Mouse (Mus musculus): ENCODE measurements around the gene Dclre1c. TPM values are rescaled to one million over a fixed set of nuclear protein-coding genes. Genes with fewer than 3 reads are reported as not detected.

Dclre1c gene
- 10 to 100 TPM; 34.9 to 38.9 TPM for total RNA-seq (2023)

DNA sequence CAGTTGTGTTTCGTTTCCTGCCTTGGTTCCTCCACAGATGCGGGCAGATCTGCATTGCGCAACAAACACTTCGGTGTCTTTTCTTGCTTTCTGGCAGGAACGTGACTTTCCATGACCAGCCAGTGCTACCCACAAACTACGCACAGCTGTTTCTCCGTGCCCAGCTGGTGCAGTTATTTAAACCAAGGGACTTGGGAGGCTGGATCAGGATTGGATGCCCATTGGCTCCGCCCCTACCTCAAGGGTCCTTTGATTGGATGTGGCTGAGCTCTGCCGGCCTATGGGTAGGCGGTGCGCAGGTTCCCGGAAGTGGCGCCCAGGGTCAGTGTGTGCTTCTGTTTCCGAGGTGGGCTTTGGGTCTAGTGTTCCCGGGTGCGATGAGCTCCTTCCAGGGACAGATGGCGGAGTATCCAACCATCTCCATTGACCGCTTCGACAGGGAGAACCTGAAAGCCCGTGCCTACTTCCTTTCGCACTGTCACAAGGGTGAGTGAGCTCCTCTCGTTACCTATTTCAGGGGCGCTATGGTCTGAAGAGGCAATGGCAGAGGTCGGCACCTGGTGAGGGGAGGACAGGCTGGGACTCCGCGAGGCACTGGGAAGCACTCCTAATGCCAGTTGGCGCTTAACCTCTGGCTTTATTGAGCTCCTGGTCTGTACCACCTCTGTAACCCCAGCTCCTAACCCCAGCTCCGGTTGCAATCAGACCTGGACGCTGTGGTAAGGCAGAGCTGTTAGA lies at the start of gene Dclre1c:
Dclre1c (plus strand) TSS at position 291 of the 738 bp plus-strand sequence.

DNA sequence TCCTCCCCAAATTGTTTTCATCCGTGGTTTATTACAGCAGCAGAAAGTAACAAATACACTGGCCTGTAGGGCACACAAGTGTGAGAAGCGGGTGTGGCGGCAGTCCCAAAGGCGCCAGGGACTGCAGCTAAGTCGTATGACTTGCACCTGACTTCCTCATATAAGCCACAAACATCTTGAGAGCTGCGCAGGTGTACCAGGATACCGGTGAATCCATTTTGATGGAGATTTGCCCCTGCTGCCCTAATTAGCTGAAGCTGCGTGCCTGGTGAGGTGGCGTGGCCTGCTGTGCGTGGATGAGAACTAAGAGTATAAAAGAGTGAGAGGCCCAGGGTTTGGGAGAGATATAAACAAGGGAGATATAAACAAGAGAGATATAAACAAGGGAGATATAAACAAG lies 26.8 kb upstream of the Dclre1c start, which contains the start of gene Olah:
Olah (minus strand) TSS at position 101 of the 400 bp plus-strand sequence.

DNA sequence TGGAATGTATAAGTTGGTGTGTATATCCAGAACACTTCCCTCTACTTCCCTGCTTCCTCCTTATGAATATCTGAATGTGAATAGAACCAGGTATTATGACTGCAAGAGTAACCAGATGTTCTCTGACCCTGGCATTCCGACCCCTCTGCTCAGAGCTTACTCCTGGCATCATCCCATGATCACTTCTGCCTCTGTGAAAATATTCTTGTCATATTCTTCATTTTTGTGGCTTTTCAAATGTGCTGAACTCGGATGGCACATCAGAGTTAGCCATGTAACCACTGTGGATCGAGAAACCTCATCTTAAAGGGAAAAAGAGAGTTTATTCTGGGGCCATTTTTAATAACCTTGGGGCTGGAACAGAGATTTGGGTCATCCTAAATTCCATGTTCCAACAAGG lies 1.4 kb upstream of the Dclre1c start, which contains the start of gene Meig1:
Meig1 (minus strand) TSS at position 101 of the 400 bp plus-strand sequence.

DNA sequence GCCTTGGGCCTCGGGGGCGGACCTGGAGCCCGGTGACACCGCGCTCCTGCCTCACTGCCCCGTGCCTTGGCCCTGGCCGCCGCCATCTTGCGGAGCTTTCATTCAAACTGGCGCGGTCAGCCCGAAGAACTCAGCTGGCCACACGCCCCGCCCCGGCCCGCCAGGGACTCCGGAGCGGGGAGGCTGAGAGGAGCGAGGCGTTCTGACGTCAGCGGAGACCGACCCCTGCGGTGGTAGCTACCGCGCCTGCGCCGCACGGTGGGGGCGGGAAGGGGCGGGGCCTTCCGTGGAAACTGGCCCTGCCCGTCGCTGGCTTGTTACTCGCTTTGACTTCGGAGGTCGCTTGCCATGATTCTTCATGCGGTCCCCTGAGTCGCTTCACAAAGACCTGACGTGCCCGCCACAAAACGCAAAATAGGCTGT lies 50.9 kb downstream of the Dclre1c start, which contains the start of gene Suv39h2:
Suv39h2 (minus strand) TSS at position 171 of the 423 bp plus-strand sequence.

DNA sequence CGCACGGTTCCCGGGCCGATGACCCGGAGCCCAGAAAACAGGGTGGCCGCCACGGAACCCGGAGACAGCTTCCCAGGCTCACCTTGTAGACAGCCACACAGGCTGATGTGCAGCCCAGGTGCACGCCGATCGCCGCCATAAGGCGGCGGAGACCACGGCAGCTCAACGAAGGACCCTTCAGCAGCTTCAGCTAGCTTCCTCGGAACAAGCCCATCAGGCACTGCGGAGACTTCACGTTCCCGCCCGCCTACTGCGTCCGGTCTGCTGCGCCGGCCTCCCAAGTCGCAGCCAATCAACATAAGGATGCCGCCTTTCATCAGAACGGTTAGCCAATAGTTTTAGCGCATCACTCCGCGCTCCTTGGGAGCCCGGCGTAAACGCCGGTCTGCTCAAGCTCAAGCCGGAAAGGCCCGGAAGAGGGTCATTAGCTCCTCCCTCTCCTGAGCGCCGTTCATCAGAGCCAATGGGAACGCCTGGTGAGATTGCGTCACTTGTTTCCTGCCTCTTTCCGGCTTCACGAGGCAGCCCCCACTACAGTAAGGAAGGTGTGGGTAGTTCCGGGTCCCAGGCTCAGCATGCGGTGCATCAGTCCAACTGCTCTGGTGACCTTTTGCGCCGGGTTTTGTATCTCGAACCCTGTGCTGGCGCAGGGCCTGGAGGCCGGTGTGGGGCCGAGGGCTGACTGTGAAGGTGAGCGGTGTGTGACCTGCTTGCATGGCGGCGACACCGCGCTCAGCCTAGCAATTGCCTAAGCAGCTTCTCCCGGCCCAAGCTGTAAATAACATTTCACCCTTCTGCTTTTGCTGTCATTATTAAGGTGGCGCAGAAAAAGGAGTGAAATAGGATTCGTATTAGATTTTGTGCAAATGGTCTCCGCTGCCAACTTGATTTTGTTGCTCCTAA lies 88.9 kb downstream of the Dclre1c start, which contains the start of the genes Gm45902, Hspa14 and Cdnf:
Gm45902 (minus strand) TSS at position 239 of the 903 bp plus-strand sequence.
Hspa14 (minus strand) TSS at position 263 of the 903 bp plus-strand sequence.
Cdnf (plus strand) TSS at position 479 of the 903 bp plus-strand sequence.

Other genes starting within 250 kb of the Dclre1c start
- gene Nmt2, start 139.9 kb upstream of the Dclre1c start, total RNA-seq (2023): 1 to 10 TPM; 6.9 to 7.8 TPM
- 1 to 10 TPM; 1.1 to 1.9 TPM for gene Rpp38, start 91.5 kb upstream of the Dclre1c start, total RNA-seq (2023)
- gene Acbd7, start 88.0 kb upstream of the Dclre1c start, total RNA-seq (2023): not detected
- gene Olah, start 26.9 kb upstream of the Dclre1c start, total RNA-seq (2023): not detected
- gene Meig1, start 1.5 kb upstream of the Dclre1c start, total RNA-seq (2023): 1 to 10 TPM in 1 of 2 experiments, under 1 TPM in 1; 0.70 to 1.3 TPM
- 1 to 10 TPM; 2.2 to 2.6 TPM for gene Suv39h2, start 50.9 kb downstream of the Dclre1c start, total RNA-seq (2023)
- 10 to 100 TPM; 21.8 to 27.9 TPM for gene Gm45902, start 88.7 kb downstream of the Dclre1c start, total RNA-seq (2023)
- gene Hspa14, start 88.7 kb downstream of the Dclre1c start, total RNA-seq (2023): 100 to 1,000 TPM in 1 of 2 experiments, 10 to 100 TPM in 1; 85.9 to 103 TPM
- under 1 TPM; 0.50 to 0.57 TPM for gene Cdnf, start 88.9 kb downstream of the Dclre1c start, total RNA-seq (2023)
- gene Fam107b, start 146.4 kb downstream of the Dclre1c start, total RNA-seq (2023): 100 to 1,000 TPM; 272 to 312 TPM